Mouse (Mus musculus) liver, postnatal 0 days (tissue): ENCODE measurements around the gene Cib1.

Experiments used
- CTCF ChIP-seq: sonication (generic); IDR thresholded peaks from 2 replicates; pipeline ENCODE4 v1.5.1; 2016; ENCODE audit warnings: antibody characterized with exemption, low read depth
- EP300 ChIP-seq: IDR thresholded peaks from 2 replicates; pipeline ENCODE4 v1.6.1; 2016; ENCODE audit warnings: antibody characterized with exemption, low read depth, mild to moderate bottlenecking

DNA sequence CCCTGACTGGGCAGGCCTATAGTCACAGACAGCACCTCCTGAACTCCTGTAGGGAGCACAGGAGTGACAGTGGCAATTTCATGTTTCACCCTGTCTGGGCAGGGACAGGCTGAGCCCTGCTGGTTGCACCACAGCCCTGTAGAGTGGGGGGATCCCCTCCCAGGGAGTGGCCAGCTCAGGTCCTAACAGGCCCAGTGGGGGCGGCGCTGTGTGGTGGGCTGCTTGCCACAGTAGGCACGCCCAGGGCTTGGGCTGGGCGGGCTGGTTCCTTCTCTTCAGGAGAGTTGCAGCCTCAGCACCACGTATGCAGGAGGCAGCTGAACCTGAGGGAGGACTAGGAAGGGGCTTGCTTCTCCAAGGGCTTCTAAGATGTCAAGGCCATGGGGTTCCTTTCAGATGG is 41.2 kb downstream of the Cib1 start:
- TF ChIP-seq CTCF (0 out of 2 replicates have a peak, but pooled peaks have one; percentile 7), EP300 (no peak)
